Mouse (Mus musculus) liver, embryonic 14.5 days (tissue): ENCODE measurements at regions not wholly inside any gene's neighbourhood (a gene's known extent, or its start where the extent isn't known, plus 50 kb on each side); places are given as distances from the start of the nearest gene placed in this dataset.

ENCODE experiments used
- ATAC-seq: fragments of 200-750 bp; cut with Nextera tagmentation; 2 replicates; pipeline ENCODE4 v1.8.0; 2017; ENCODE audit warnings: moderate number of reproducible peaks, mild to moderate bottlenecking, moderate library complexity; ENCODE audit not compliant: insufficient read depth
- DNase-seq, 3 experiments: peaks; one replicate each; pipeline ENCODE4 v3.0.0-alpha.2; 2012 to 2013; ENCODE audit warnings: low read depth in 3 of 3, low spot score in 3 of 3
- H3K27ac ChIP-seq: fragments of 300-500 bp; sonication (generic); 2 replicates; pipeline ENCODE4 v1.5.1; 2014; ENCODE audit warnings: moderate library complexity, mild to moderate bottlenecking, control low read depth, inconsistent platforms
- H3K27me3 ChIP-seq: fragments of 300-500 bp; sonication (generic); 2 replicates; pipeline ENCODE4 v1.6.1; 2014; ENCODE audit warnings: mild to moderate bottlenecking, low read length, moderate library complexity; ENCODE audit not compliant: control insufficient read depth, insufficient read depth
- H3K36me3 ChIP-seq: fragments of 300-500 bp; sonication (generic); replicated peaks from 2 replicates; pipeline ENCODE4 v1.6.1; 2014; ENCODE audit warnings: low read depth; ENCODE audit not compliant: control insufficient read depth, insufficient read depth
- H3K4me1 ChIP-seq, 2 experiments: fragments of 200-500 bp in 1 of 2; fragments of 300-500 bp in 1 of 2; sonication (generic) in 1 of 2; replicated peaks; 2 replicates each; pipeline ENCODE4 v1.6.1; 2012 to 2014; ENCODE audit warnings: antibody characterized with exemption in 1 of 2, inconsistent platforms in 1 of 2, low read length in 1 of 2; ENCODE audit not compliant: control insufficient read depth in 2 of 2, insufficient read depth in 2 of 2
- H3K4me2 ChIP-seq: fragments of 300-500 bp; sonication (generic); 2 replicates; pipeline ENCODE4 v1.6.1; 2014; ENCODE audit warnings: low read depth, mild to moderate bottlenecking, control low read depth, moderate library complexity
- H3K4me3 ChIP-seq, 2 experiments: fragments of 200-500 bp in 1 of 2; fragments of 300-500 bp in 1 of 2; sonication (generic) in 1 of 2; 2 replicates each; pipeline ENCODE4 v1.5.1; 2012 to 2014; ENCODE audit warnings: low read depth in 2 of 2, low read length in 2 of 2, mild to moderate bottlenecking in 2 of 2, control low read depth in 1 of 2, inconsistent platforms in 1 of 2, moderate library complexity in 1 of 2; ENCODE audit not compliant: insufficient read depth in 1 of 2
- H3K9ac ChIP-seq: fragments of 300-500 bp; sonication (generic); replicated peaks from 2 replicates; pipeline ENCODE4 v1.6.1; 2014; ENCODE audit warnings: mild to moderate bottlenecking, control low read depth, moderate library complexity
- H3K9me3 ChIP-seq: fragments of 300-500 bp; sonication (generic); 2 replicates; pipeline ENCODE4 v1.6.1; 2016; ENCODE audit warnings: low read length, mixed read lengths; ENCODE audit not compliant: control insufficient read depth
- CTCF ChIP-seq: IDR thresholded peaks from 2 replicates; pipeline ENCODE4 v1.5.1; 2016; ENCODE audit warnings: antibody characterized with exemption, low read depth, control low read depth
- EP300 ChIP-seq: IDR thresholded peaks from 2 replicates; pipeline ENCODE4 v1.6.1; 2016; ENCODE audit warnings: antibody characterized with exemption, low read depth
- WGBS: fragments of 180-500 bp; shearing (Covaris S2); extraction: QIAGEN DNeasy Blood & Tissue Kit; methylation state at CpG from one replicate; pipeline ENCODE4 v1.1.7; 2014; ENCODE audit not compliant: insufficient replicate concordance; 5-methylcytosine and 5-hydroxymethylcytosine counted together

- H3K27ac ChIP-seq, result no peak overlapping the region
- DNase-seq (no peak), ATAC-seq (no peak)
- WGBS, result 65% methylated on average over 2 of the region's 2 CpGs
- TF ChIP-seq EP300 (no peak), CTCF (no peak)
- H3K4me3 ChIP-seq, result no peak overlapping the region
- H3K4me2 ChIP-seq, result no peak overlapping the region
- H3K36me3 ChIP-seq, result no peaks in the 10 kb centered on the region
- H3K9me3 ChIP-seq, result no peaks in the 10 kb centered on the region
- H3K27me3 ChIP-seq, result no peaks in the 10 kb centered on the region
- 0 out of 4 replicates have a peak, but pooled peaks cover 0 to under 1% of the 10 kb centered on the region in 2 experiments for H3K4me1 ChIP-seq
- H3K9ac ChIP-seq, result no peak overlapping the region
These were observed 126.3 kb upstream of the Arhgap5 start for GRCm38 (mm10) chr12:52377463-52377848.

GRCm38 (mm10) chr12:52379245-52379644 lies 124.5 kb upstream of the Arhgap5 start:
- ATAC-seq (no peak), DNase-seq (no peak)
- H3K36me3 ChIP-seq, result no peaks in the 10 kb centered on the region
- no peaks in the 10 kb centered on the region for H3K9me3 ChIP-seq
- no peak overlapping the region for H3K4me3 ChIP-seq
- no peak overlapping the region for H3K9ac ChIP-seq
- 0 out of 4 replicates have a peak, but pooled peaks cover 0 to 3% of the 10 kb centered on the region in 2 experiments for H3K4me1 ChIP-seq
- H3K4me2 ChIP-seq, result no peak overlapping the region
- no peak overlapping the region for H3K27ac ChIP-seq
- no peaks in the 10 kb centered on the region for H3K27me3 ChIP-seq
- TF ChIP-seq EP300, result no peak
- TF ChIP-seq CTCF, result no peak
- WGBS, result 66% methylated on average over 4 of the region's 4 CpGs

GRCm38 (mm10) chr12:52379960-52380359 lies 123.8 kb upstream of the Arhgap5 start:
- Histone ChIP-seq H3K27me3 (no peaks in the 10 kb centered on the region), H3K9me3 (no peaks in the 10 kb centered on the region), H3K36me3 (no peaks in the 10 kb centered on the region), H3K4me1 (0 out of 4 replicates have a peak, but pooled peaks cover 0 to 3% of the 10 kb centered on the region in 2 experiments), H3K27ac (no peak overlapping the region), H3K4me2 (no peak overlapping the region), H3K4me3 (no peak overlapping the region), H3K9ac (no peak overlapping the region)
- ATAC-seq (no peak), DNase-seq (no peak)
- WGBS, result 64% methylated on average over 5 of the region's 5 CpGs
- TF ChIP-seq CTCF (no peak), EP300 (no peak)

GRCm38 (mm10) chr12:52381161-52381967 lies 122.4 kb upstream of the Arhgap5 start:
- H3K36me3 ChIP-seq, result no peaks in the 10 kb centered on the region
- ATAC-seq, result no peak
- H3K9me3 ChIP-seq, result no peaks in the 10 kb centered on the region
- no peaks in the 10 kb centered on the region for H3K27me3 ChIP-seq
- 65% methylated on average over 18 of the region's 18 CpGs for WGBS
- no peak overlapping the region for H3K4me2 ChIP-seq
- TF ChIP-seq CTCF (no peak), EP300 (no peak)
- no peak overlapping the region for H3K9ac ChIP-seq
- no peak overlapping the region for H3K27ac ChIP-seq
- no peak for DNase-seq
- no peak overlapping the region for H3K4me3 ChIP-seq
- H3K4me1 ChIP-seq, result 0 out of 4 replicates have a peak, but pooled peaks cover 0 to 3% of the 10 kb centered on the region in 2 experiments

- DNase-seq (no peak), ATAC-seq (no peak)
- TF ChIP-seq EP300, result no peak
- 0 out of 4 replicates have a peak, but pooled peaks cover 0 to 3% of the 10 kb centered on the region in 2 experiments for H3K4me1 ChIP-seq
- 55% methylated on average over 1 of the region's 1 CpGs for WGBS
- no peak overlapping the region for H3K4me2 ChIP-seq
- no peaks in the 10 kb centered on the region for H3K27me3 ChIP-seq
- H3K4me3 ChIP-seq, result no peak overlapping the region
- no peak overlapping the region for H3K27ac ChIP-seq
- H3K9ac ChIP-seq, result no peak overlapping the region
- no peaks in the 10 kb centered on the region for H3K36me3 ChIP-seq
- H3K9me3 ChIP-seq, result no peaks in the 10 kb centered on the region
These were observed 121.8 kb upstream of the Arhgap5 start for GRCm38 (mm10) chr12:52381968-52382325.
